Mouse (Mus musculus) adrenal gland, adult 10 weeks (tissue): ENCODE data around the gene Il15ra. TPM values are rescaled to one million over a fixed set of nuclear protein-coding genes. Genes with fewer than 3 reads are reported as not detected.

Experiments used
- polyA plus RNA-seq: library from polyadenylated mRNA; stranded (reverse); fragments of 350-450 nt; fragmentation: Illumina TruSeq; extraction: RNeasy Lipid Tissue Mini Kit (QIAGEN cat#74804); gene quantifications from one replicate; pipeline ENCODE4 v1.2.3, GENCODE M21; 2014; ENCODE audit warnings: low read depth, low replicate concordance

The Il15ra gene
- 9.6 TPM for polyA plus RNA-seq

DNA sequence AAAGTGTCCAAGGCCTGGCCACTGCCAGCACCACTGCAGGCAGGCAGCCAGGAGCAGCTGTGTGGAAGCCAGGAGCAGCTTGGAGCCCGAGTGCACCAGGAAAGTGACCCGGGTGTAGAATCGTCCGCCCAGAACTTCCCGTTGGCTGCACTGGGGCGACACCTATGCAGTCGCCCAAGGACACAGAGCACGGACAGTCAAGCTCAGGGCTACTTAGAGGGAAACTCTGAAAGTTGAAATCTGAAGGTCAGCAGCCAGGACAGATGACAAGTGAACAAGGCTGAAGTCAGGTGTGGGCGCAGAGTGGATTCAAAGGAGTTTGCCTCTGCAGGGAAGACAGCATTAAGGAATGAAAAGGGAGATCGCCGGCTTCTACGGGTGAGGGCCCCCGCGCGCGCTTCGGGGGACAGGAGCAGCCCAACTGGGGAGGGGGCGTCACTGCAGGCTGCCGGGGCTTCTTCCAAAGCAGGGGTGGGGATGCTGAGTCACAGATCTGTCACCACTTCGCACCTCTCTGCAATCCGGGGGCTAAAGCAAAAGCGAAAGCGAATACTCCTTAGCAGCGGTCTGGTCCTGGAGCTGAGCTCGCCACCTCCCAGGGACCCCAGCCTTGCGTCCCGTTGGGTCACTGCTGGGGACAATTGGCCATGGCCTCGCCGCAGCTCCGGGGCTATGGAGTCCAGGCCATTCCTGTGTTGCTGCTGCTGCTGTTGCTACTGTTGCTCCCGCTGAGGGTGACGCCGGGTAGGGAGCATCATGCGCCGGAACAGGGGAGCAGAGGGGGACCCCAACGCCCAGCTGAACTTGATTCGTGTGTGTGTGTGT is at the start of gene Il15ra:
Il15ra (plus strand) TSS at position 90 of the 825 bp plus-strand sequence.

DNA sequence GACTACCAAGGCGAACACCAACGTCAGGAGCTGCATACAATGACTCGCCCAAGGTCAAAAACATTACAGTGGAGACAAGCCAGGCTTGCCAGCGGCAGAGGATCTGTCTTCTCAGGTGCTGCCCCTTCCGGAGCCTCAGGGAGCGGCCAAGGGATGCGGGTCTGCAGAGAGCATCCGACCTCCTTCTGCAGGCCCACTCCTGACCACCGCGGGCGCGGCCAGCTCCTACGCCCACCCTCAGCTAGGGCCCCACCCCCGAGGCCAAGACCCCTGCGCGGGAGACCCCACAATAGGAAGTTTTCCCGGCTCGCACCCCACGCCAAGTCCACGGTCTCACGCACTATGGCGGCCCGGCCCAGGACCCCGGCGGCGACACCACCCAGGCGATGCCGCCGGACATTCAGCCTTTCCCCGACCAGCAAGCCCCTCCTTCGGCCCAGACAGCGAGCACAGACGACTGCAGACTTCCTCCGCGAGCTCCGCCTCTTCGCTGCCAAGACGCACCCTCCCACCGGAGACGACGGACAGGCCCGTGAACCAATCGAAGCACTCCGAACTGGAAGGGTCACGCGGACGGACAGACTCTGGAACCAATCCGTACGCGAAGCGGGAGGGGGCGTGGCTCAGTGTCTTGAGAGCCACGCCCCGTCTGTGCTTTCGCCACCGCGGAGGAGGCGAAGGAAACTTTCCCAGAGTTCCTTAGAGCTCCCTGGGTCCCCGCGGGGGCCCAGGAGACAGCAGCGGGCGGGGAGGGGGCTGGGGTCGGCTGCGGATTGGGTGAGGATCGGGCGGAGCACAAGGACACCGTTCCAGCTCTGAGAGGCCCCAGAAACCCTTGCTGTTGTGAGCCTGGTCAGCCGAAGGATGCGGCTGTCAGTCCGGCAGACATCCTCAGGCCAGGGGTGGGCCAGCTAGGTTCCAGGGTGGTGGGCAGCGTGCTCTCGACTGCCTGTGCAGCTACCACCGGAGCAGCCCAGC is 72.3 kb downstream of the Il15ra start, which contains the start of the genes Fbh1 and Ankrd16:
Fbh1 (minus strand) TSS at position 492 of the 978 bp plus-strand sequence.
Ankrd16 (plus strand) TSS at position 786 of the 978 bp plus-strand sequence.

Other genes starting within 250 kb of the Il15ra start
- gene Pfkfb3, start 151.2 kb upstream of the Il15ra start, polyA plus RNA-seq: 40.2 TPM
- gene Rbm17, start 101.1 kb upstream of the Il15ra start, polyA plus RNA-seq: 209 TPM
- gene Gm17490, start 79.0 kb upstream of the Il15ra start, polyA plus RNA-seq: not detected
- 1.0 TPM for gene Il2ra, start 62.5 kb upstream of the Il15ra start, polyA plus RNA-seq
- 83.7 TPM for gene Fbh1, start 72.3 kb downstream of the Il15ra start, polyA plus RNA-seq
- gene Ankrd16, start 72.6 kb downstream of the Il15ra start, polyA plus RNA-seq: 13.8 TPM